ENCODE assay signal across 7 mouse cellular contexts in genomic region chr9:43104526-43104872, GRCm38 (mm10). TPM values are rescaled to one million over a fixed set of nuclear protein-coding genes. Genes with fewer than 3 reads are reported as not detected.
DNase-seq lines count a peak whose midpoint lies in the region; ATAC-seq and TF ChIP-seq lines count a peak whose summit lies in the region.

No protein-coding gene starts in this region.

- peaks cover 6% of the 10 kb centered on the region; the same call in 1 of the 2 replicates for H3K4me1 ChIP-seq in lung, postnatal 0 days (ENCODE audit: insufficient read depth, low read depth, low read length)
- peaks cover 46% of the 10 kb centered on the region for H3K4me1 ChIP-seq in forebrain, embryonic 13.5 days
- peaks cover 31% of the 10 kb centered on the region for H3K4me1 ChIP-seq in limb, embryonic 12.5 days (replicated peaks)
- peaks cover 23% of the 10 kb centered on the region for H3K4me1 ChIP-seq in stomach, embryonic 14.5 days (ENCODE audit: control insufficient read depth, insufficient read depth, low read length)

- peak overlapping the region; percentile 95 for H3K4me3 ChIP-seq in lung, postnatal 0 days (ENCODE audit: low read depth, low read length)
- H3K4me3 ChIP-seq in forebrain, embryonic 13.5 days: peak overlapping the region; percentile 81
- peak overlapping the region; percentile 91 for H3K4me3 ChIP-seq in limb, embryonic 12.5 days (replicated peaks)
- peak overlapping the region; percentile 92 for H3K4me3 ChIP-seq in stomach, embryonic 14.5 days (ENCODE audit: low read depth, low read length)

- TF ChIP-seq EP300 in lung, postnatal 0 days (IDR thresholded peaks at IDR 0.05): no peak

- peak overlapping the region; percentile 97 for H3K27ac ChIP-seq in lung, postnatal 0 days (ENCODE audit: low read length)
- H3K27ac ChIP-seq in forebrain, embryonic 13.5 days: peak overlapping the region; percentile 90; the same call in 1 of the 2 replicates
- no peak overlapping the region for H3K27ac ChIP-seq in limb, embryonic 12.5 days
- H3K27ac ChIP-seq in stomach, embryonic 14.5 days (ENCODE audit: low read length): no peak overlapping the region

- no peak for ATAC-seq in lung, postnatal 0 days
- no peak for ATAC-seq in forebrain, embryonic 13.5 days
- no peak for ATAC-seq in limb, embryonic 12.5 days (ENCODE audit: insufficient number of reproducible peaks, insufficient read depth, low FRiP score, low TSS enrichment, low read depth)
- ATAC-seq in stomach, embryonic 14.5 days (ENCODE audit: insufficient number of reproducible peaks, insufficient read depth, low FRiP score, low read depth): no peak

- no peaks in the 10 kb centered on the region for H3K9me3 ChIP-seq in lung, postnatal 0 days (ENCODE audit: low read length)
- H3K9me3 ChIP-seq in forebrain, embryonic 13.5 days (replicated peaks): no peaks in the 10 kb centered on the region
- H3K9me3 ChIP-seq in limb, embryonic 12.5 days: no peaks in the 10 kb centered on the region
- no peaks in the 10 kb centered on the region for H3K9me3 ChIP-seq in stomach, embryonic 14.5 days (ENCODE audit: control insufficient read depth, low read depth, low read length)

- H3K27me3 ChIP-seq in lung, postnatal 0 days (replicated peaks; ENCODE audit: insufficient read depth, low read length): no peaks in the 10 kb centered on the region
- H3K27me3 ChIP-seq in forebrain, embryonic 13.5 days: no peaks in the 10 kb centered on the region
- H3K27me3 ChIP-seq in limb, embryonic 12.5 days: no peaks in the 10 kb centered on the region
- H3K27me3 ChIP-seq in stomach, embryonic 14.5 days (ENCODE audit: control insufficient read depth, insufficient read depth, low read length): no peaks in the 10 kb centered on the region

- no peak for TF ChIP-seq CTCF in lung, postnatal 0 days (IDR thresholded peaks at IDR 0.05)

- no peak for DNase-seq in lung, postnatal 0 days (ENCODE audit: low spot score)
- no peak for DNase-seq in lung, postnatal 4 days
- no peak for DNase-seq in spleen, postnatal 4 days (ENCODE audit: low spot score in 2 of 2)
- no peak for DNase-seq in gastrocnemius, postnatal 4 days (ENCODE audit: low spot score in 2 of 2)

- 0% methylated on average over 4 of the region's 4 CpGs for WGBS in lung, postnatal 0 days
- 4% methylated on average over 4 of the region's 4 CpGs for WGBS in forebrain, embryonic 13.5 days
- WGBS in limb, embryonic 12.5 days: 1% methylated on average over 4 of the region's 4 CpGs
- under 1% methylated on average over 4 of the region's 4 CpGs for WGBS in stomach, embryonic 14.5 days

- peak overlapping the region; percentile 87 for H3K9ac ChIP-seq in lung, postnatal 0 days (replicated peaks; ENCODE audit: low read depth)
- peak overlapping the region; percentile 88 for H3K9ac ChIP-seq in forebrain, embryonic 13.5 days
- peak overlapping the region; percentile 95 for H3K9ac ChIP-seq in limb, embryonic 12.5 days (replicated peaks)
- peak overlapping the region; percentile 95; the same call in 1 of the 2 replicates for H3K9ac ChIP-seq in stomach, embryonic 14.5 days (replicated peaks; ENCODE audit: low read depth, low read length)

- no peaks in the 10 kb centered on the region for H3K36me3 ChIP-seq in lung, postnatal 0 days (ENCODE audit: insufficient read depth, low read length)
- H3K36me3 ChIP-seq in forebrain, embryonic 13.5 days (ENCODE audit: poor library complexity, severe bottlenecking): no peaks in the 10 kb centered on the region
- no peaks in the 10 kb centered on the region; the same call in 1 of the 2 replicates for H3K36me3 ChIP-seq in limb, embryonic 12.5 days
- H3K36me3 ChIP-seq in stomach, embryonic 14.5 days (ENCODE audit: control insufficient read depth, insufficient read depth, low read length): no peaks in the 10 kb centered on the region

- peak overlapping the region; percentile 78 for H3K4me2 ChIP-seq in lung, postnatal 0 days (replicated peaks; ENCODE audit: low read depth, low read length)
- peak overlapping the region; percentile 87 for H3K4me2 ChIP-seq in forebrain, embryonic 13.5 days
- peak overlapping the region; percentile 87 for H3K4me2 ChIP-seq in limb, embryonic 12.5 days
- peak overlapping the region; percentile 84 for H3K4me2 ChIP-seq in stomach, embryonic 14.5 days (replicated peaks; ENCODE audit: low read depth, low read length)

RNA-seq across cellular contexts. Expression of gene Arhgef12, which starts 2.5 kb away (rescaled TPM):
- 13.9 and 17.2 TPM in 2 replicates for polyA plus RNA-seq in lung, postnatal 0 days (2015; fragmentation: Nextera tagmentation; extraction: Ambion mirVana)
- 14.9 and 15.8 TPM in 2 replicates for polyA plus RNA-seq in forebrain, embryonic 13.5 days (2015; fragmentation: Nextera tagmentation; extraction: Ambion mirVana)
- polyA plus RNA-seq in limb, embryonic 12.5 days (2016; fragmentation: Nextera tagmentation; extraction: Ambion mirVana): 14.8 and 16.9 TPM in 2 replicates
- polyA plus RNA-seq in stomach, embryonic 14.5 days (2014; fragmentation: Nextera tagmentation; extraction: Ambion mirVana): 27.1 and 30.3 TPM in 2 replicates
- 10 to 100 TPM; 55.7 to 56.3 TPM for total RNA-seq in gastrocnemius, postnatal 4 days (2021)

RNA-seq across cellular contexts. Expression of gene Tmem136, which starts 11.9 kb away (rescaled TPM):
- 2.8 and 3.5 TPM in 2 replicates for polyA plus RNA-seq in lung, postnatal 0 days (2015; fragmentation: Nextera tagmentation; extraction: Ambion mirVana)
- 8.9 and 10.1 TPM in 2 replicates for polyA plus RNA-seq in forebrain, embryonic 13.5 days (2015; fragmentation: Nextera tagmentation; extraction: Ambion mirVana)
- polyA plus RNA-seq in limb, embryonic 12.5 days (2016; fragmentation: Nextera tagmentation; extraction: Ambion mirVana): 8.9 and 11.8 TPM in 2 replicates
- polyA plus RNA-seq in stomach, embryonic 14.5 days (2014; fragmentation: Nextera tagmentation; extraction: Ambion mirVana): 4.7 and 5.5 TPM in 2 replicates
- 1 to 10 TPM; 1.8 to 1.9 TPM for total RNA-seq in gastrocnemius, postnatal 4 days (2021)

Comparison
In these comparisons a context has a peak if more than half of its experiments do, and no peak if none do; other contexts are left out.
1. H3K27ac ChIP-seq: peak in lung, postnatal 0 days (single experiment) and forebrain, embryonic 13.5 days (single experiment); none in limb, embryonic 12.5 days (single experiment) and stomach, embryonic 14.5 days (single experiment).
2. Peak in every context shown above with its lines, with median percentiles within 50 percentile points of each other: H3K4me2 ChIP-seq, H3K4me3 ChIP-seq and H3K9ac ChIP-seq.